Mouse (Mus musculus) bone marrow, adult 2 months (tissue): ENCODE results near the gene Plekha4.
"Not testable (repeated sequence)": the region's sequence is repeated elsewhere in the genome, so short reads cannot be mapped to it uniquely, and the experiment has no call there.

ENCODE experiments used
- CTCF ChIP-seq: fragments of 200-500 bp; IDR thresholded peaks from 2 replicates; pipeline ENCODE4 v1.5.1; 2011; ENCODE audit warnings: low read length, control low read depth; ENCODE audit not compliant: control insufficient read depth, insufficient read depth
- POLR2A ChIP-seq: fragments of 200-500 bp; IDR thresholded peaks from 2 replicates; pipeline ENCODE4 v1.6.1; 2011; ENCODE audit warnings: low read depth, mild to moderate bottlenecking, control low read depth, low read length, borderline replicate concordance; ENCODE audit not compliant: control insufficient read depth

DNA sequence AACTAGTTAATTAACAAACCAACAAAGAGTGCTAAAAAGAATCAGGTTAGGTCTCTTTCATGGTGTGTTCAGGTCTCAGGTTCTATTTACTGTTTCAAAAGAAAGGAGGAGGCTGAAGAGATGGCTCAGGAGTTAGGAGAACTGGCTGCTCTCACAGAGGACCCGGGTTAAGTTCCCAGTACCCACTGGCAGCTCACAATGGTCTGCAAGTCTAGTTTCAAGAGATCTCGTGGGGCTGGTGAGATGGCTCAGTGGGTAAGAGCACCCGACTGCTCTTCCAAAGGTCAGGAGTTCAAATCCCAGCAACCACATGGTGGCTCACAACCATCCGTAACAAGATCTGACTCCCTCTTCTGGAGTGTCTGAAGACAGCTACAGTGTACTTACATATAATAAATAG, 45.8 kb upstream of the Plekha4 start:
- TF ChIP-seq CTCF, POLR2A: not testable (repeated sequence)
